Mouse (Mus musculus) limb, embryonic 11.5 days (tissue): ENCODE data around the gene Jun. TPM values are rescaled to one million over a fixed set of nuclear protein-coding genes. Genes with fewer than 3 reads are reported as not detected.

ENCODE experiments used
- ATAC-seq: fragments of 200-750 bp; cut with Nextera tagmentation; 2 replicates; pipeline ENCODE4 v1.8.0; 2017; ENCODE audit warnings: low read depth; ENCODE audit not compliant: insufficient number of reproducible peaks, low FRiP score, low TSS enrichment
- DNase-seq: peaks from one replicate; pipeline ENCODE4 v3.0.0-alpha.2; 2015; ENCODE audit warnings: low spot score
- H3K27ac ChIP-seq: fragments of 300-500 bp; sonication (generic); replicated peaks from 2 replicates; pipeline ENCODE4 v1.5.1; 2014; ENCODE audit warnings: low read depth, mild to moderate bottlenecking, low read length
- H3K27me3 ChIP-seq: fragments of 300-500 bp; sonication (generic); 2 replicates; pipeline ENCODE4 v1.6.1; 2014; ENCODE audit warnings: mild to moderate bottlenecking, low read length, mixed read lengths; ENCODE audit not compliant: control insufficient read depth, insufficient read depth
- H3K36me3 ChIP-seq: fragments of 300-500 bp; sonication (generic); 2 replicates; pipeline ENCODE4 v1.6.1; 2014; ENCODE audit warnings: mild to moderate bottlenecking, low read length, moderate library complexity, mixed read lengths; ENCODE audit not compliant: control insufficient read depth, insufficient read depth
- H3K4me1 ChIP-seq: fragments of 300-500 bp; sonication (generic); 2 replicates; pipeline ENCODE4 v1.6.1; 2014; ENCODE audit warnings: low read length, mixed read lengths; ENCODE audit not compliant: control insufficient read depth, insufficient read depth
- H3K4me2 ChIP-seq: fragments of 300-500 bp; sonication (generic); 2 replicates; pipeline ENCODE4 v1.6.1; 2014; ENCODE audit warnings: low read depth, mild to moderate bottlenecking, moderate library complexity; ENCODE audit not compliant: severe bottlenecking
- H3K4me3 ChIP-seq: fragments of 300-500 bp; sonication (generic); 2 replicates; pipeline ENCODE4 v1.5.1; 2014; ENCODE audit warnings: low read depth, low read length
- H3K9ac ChIP-seq: fragments of 300-500 bp; sonication (generic); 2 replicates; pipeline ENCODE4 v1.6.1; 2014; ENCODE audit warnings: mild to moderate bottlenecking, low read length
- H3K9me3 ChIP-seq: fragments of 300-500 bp; sonication (generic); 2 replicates; pipeline ENCODE4 v1.6.1; 2016; ENCODE audit warnings: low read length; ENCODE audit not compliant: control insufficient read depth
- WGBS: fragments of 180-500 bp; shearing (Covaris S2); extraction: QIAGEN DNeasy Blood & Tissue Kit; methylation state at CpG from one replicate; pipeline ENCODE4 v1.1.7; 2014; 5-methylcytosine and 5-hydroxymethylcytosine counted together
- polyA plus RNA-seq: library from polyadenylated mRNA; unstranded; fragments of >200 nt; fragmentation: Nextera tagmentation; extraction: Ambion mirVana; gene quantifications from 2 replicates; pipeline ENCODE4 v1.2.1, GENCODE M21; 2014

The Jun gene
- polyA plus RNA-seq, 1 experiment from 2014 or later, result 42.7 TPM

DNA sequence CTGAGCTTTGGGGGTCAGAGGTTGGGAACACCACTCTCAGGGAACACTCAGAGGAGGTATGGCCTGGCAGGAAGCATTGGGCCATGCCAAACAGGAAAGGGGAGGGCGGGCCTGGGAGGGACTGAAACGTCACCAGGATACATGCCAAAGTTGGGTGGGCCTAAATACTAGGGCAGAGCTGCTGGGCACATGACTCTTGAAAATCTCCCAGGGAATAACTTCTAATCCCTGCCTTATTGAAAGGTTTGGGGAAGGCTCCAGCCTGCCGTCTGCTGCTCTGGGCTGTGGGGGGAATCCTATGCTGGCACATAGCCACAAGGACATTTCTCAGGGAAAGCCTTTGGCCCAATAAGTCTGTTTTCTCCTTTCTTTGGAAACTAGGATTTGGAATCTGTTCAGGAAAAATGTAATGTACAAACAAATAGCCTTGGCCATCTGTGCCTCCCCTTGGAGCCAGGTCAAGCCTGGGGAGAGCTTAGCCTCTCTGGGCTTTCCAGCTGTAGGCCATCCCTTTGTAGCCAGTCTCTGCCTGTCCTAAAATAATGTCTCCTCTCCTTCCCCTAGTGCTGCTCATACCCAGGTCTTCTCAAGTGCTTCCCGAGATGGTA lies 30.6 kb upstream of the Jun start:
- ATAC-seq (no peak), DNase-seq (no peak)
- peaks cover 9% of the 10 kb centered on the region for H3K4me1 ChIP-seq
- WGBS, result 74% methylated on average over 4 of the region's 4 CpGs
- H3K36me3 ChIP-seq, result no peaks in the 10 kb centered on the region
- no peaks in the 10 kb centered on the region for H3K9me3 ChIP-seq
- no peak overlapping the region for H3K4me3 ChIP-seq
- H3K4me2 ChIP-seq, result no peak overlapping the region
- H3K9ac ChIP-seq, result no peak overlapping the region
- no peak overlapping the region for H3K27ac ChIP-seq
- H3K27me3 ChIP-seq, result no peaks in the 10 kb centered on the region

GRCm38 (mm10) chr4:95081632-95082031 lies 29.6 kb upstream of the Jun start:
- WGBS, result 33% methylated on average over 8 of the region's 8 CpGs
- Histone ChIP-seq H3K27ac (no peak overlapping the region), H3K4me1 (peaks cover 9% of the 10 kb centered on the region), H3K9ac (no peak overlapping the region), H3K36me3 (no peaks in the 10 kb centered on the region), H3K4me2 (no peak overlapping the region), H3K4me3 (no peak overlapping the region), H3K9me3 (no peaks in the 10 kb centered on the region), H3K27me3 (no peaks in the 10 kb centered on the region)
- ATAC-seq (no peak), DNase-seq (no peak)

- H3K36me3 ChIP-seq, result no peaks in the 10 kb centered on the region
- H3K4me2 ChIP-seq, result no peak overlapping the region
- no peak for ATAC-seq
- 57% methylated on average over 8 of the region's 8 CpGs for WGBS
- H3K9ac ChIP-seq, result no peak overlapping the region
- no peaks in the 10 kb centered on the region for H3K27me3 ChIP-seq
- no peak for DNase-seq
- peaks cover 16% of the 10 kb centered on the region for H3K4me1 ChIP-seq
- no peak overlapping the region for H3K27ac ChIP-seq
- no peaks in the 10 kb centered on the region for H3K9me3 ChIP-seq
- no peak overlapping the region for H3K4me3 ChIP-seq
Observed at GRCm38 (mm10) chr4:95078625-95079024, 26.6 kb upstream of the Jun start.

DNA sequence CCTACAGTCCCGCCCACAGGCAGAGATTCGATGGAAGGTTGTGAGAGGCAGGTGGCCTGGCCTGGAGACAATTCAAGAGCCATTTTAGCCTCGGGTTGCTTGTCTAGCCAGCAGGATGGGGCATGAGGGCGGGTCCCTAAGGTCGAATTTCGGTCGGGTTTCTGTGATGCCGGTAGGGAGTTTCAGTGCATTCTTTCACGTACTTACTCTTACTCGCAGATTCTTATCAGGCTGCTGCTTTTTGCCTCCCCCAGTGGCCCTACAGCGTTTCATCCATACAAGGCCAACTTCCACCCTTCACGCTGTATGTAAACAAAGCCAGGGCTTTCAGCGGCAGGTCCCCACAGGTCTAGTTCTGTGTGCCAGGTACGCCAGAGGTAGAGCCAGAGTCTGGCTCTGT lies 24.3 kb upstream of the Jun start:
- H3K4me2 ChIP-seq, result no peak overlapping the region
- no peak overlapping the region for H3K27ac ChIP-seq
- ATAC-seq (no peak), DNase-seq (no peak)
- H3K36me3 ChIP-seq, result no peaks in the 10 kb centered on the region
- no peak overlapping the region for H3K4me3 ChIP-seq
- H3K9ac ChIP-seq, result no peak overlapping the region
- H3K27me3 ChIP-seq, result no peaks in the 10 kb centered on the region
- H3K4me1 ChIP-seq, result peaks cover 18% of the 10 kb centered on the region
- no peaks in the 10 kb centered on the region for H3K9me3 ChIP-seq
- WGBS, result 48% methylated on average over 14 of the region's 14 CpGs

DNA sequence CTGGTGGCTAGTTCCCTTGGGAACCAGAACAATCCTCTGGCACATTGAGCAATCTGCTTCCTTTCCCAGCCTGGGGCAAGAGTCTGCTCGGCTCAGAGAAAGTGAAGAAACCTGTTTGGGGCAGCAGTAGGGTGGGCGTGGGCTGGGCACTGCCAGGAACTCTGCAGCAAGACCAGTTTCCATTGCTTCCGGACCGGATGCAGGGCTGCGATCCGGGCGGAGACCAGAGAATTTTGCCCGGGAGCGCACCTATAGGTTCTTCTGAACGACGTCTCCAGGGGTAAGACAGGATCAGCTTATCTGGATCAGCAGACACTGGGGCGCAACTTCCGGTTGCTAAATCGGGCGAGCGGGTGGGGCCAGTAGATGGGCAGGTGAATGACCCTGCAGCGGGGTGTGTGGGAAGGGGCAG lies 23.6 kb upstream of the Jun start:
- H3K9ac ChIP-seq, result no peak overlapping the region
- no peak for DNase-seq
- H3K4me2 ChIP-seq, result no peak overlapping the region
- H3K4me3 ChIP-seq, result no peak overlapping the region
- WGBS, result 92% methylated on average over 17 of the region's 17 CpGs
- no peaks in the 10 kb centered on the region for H3K36me3 ChIP-seq
- no peak for ATAC-seq
- H3K27ac ChIP-seq, result no peak overlapping the region
- no peaks in the 10 kb centered on the region for H3K27me3 ChIP-seq
- H3K9me3 ChIP-seq, result no peaks in the 10 kb centered on the region
- H3K4me1 ChIP-seq, result peaks cover 15% of the 10 kb centered on the region

GRCm38 (mm10) chr4:95074319-95074718 lies 22.3 kb upstream of the Jun start:
- no peak overlapping the region for H3K4me3 ChIP-seq
- H3K27me3 ChIP-seq, result no peaks in the 10 kb centered on the region
- no peak overlapping the region for H3K27ac ChIP-seq
- no peaks in the 10 kb centered on the region for H3K9me3 ChIP-seq
- H3K36me3 ChIP-seq, result no peaks in the 10 kb centered on the region
- DNase-seq (no peak), ATAC-seq (no peak)
- H3K4me1 ChIP-seq, result peaks cover 15% of the 10 kb centered on the region
- H3K9ac ChIP-seq, result no peak overlapping the region
- H3K4me2 ChIP-seq, result no peak overlapping the region
- WGBS, result 90% methylated on average over 6 of the region's 6 CpGs

DNA sequence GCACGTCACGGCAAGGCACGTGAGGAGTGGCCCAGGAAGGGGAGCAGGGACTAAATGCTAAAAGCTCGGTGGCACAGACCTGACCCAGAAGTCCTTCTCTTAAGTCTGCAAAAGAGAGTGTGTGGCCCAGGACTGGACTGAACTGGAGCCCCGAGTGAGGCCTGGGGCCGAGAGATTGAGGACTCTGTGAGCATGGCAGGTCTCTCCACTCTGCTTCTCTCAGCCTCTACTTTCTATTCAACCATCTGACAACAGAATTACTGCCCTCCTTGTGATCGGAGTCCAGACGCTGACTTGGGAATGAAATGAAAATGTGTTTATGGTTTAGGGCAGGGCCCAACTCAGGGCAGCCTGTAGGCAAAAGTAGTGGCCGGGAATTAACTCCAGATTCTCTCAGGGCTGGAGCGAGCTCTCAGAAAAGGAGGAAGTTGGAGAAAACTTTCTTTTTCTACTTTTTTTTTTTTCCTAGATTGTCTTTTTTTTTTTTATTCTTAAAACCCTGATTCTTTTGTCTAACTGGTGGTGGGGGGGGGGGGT lies 21.3 kb upstream of the Jun start:
- H3K4me2 ChIP-seq, result 0 out of 2 replicates have a peak overlapping the region, but pooled peaks have one; percentile 7
- 22% methylated on average over 10 of the region's 10 CpGs for WGBS
- no peaks in the 10 kb centered on the region for H3K36me3 ChIP-seq
- H3K9me3 ChIP-seq, result no peaks in the 10 kb centered on the region
- H3K9ac ChIP-seq, result peak overlapping the region; percentile 30; the same call in 1 of the 2 replicates
- peaks cover 15% of the 10 kb centered on the region for H3K4me1 ChIP-seq
- H3K27me3 ChIP-seq, result no peaks in the 10 kb centered on the region
- ATAC-seq (peak; percentile 41; the same call in 1 of the 2 replicates), DNase-seq (peak; percentile 59)
- peak overlapping the region; percentile 68; the same call in 1 of the 2 replicates for H3K27ac ChIP-seq
- no peak overlapping the region for H3K4me3 ChIP-seq

DNA sequence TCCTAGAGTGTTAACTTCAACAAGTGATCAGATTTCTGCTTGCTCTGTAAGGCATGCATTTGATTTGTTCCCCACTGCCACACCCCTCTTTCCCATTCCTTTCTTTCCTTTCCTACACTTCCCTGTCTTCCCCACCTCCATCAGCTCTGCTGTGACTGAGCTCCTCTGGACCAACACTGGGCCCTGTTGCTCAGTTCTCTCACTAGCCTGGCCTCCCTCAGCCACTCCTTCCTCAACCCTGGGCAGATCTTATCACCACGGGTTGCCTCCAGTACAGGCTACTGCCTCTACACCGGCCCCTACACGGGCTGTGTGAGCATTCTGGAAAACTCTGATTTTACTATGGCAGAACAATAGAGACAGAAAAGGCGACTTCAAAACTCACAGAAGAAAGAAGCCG lies 18.4 kb upstream of the Jun start:
- Histone ChIP-seq H3K27ac (no peak overlapping the region), H3K27me3 (no peaks in the 10 kb centered on the region), H3K4me3 (no peak overlapping the region), H3K4me1 (peaks cover 10% of the 10 kb centered on the region), H3K9me3 (no peaks in the 10 kb centered on the region), H3K36me3 (no peaks in the 10 kb centered on the region), H3K4me2 (no peak overlapping the region), H3K9ac (no peak overlapping the region)
- 73% methylated on average over 5 of the region's 5 CpGs for WGBS
- ATAC-seq, result no peak
- no peak for DNase-seq
